Mouse (Mus musculus): ENCODE data around the gene Nbea.
A peak's percentile ranks its signal among the peaks of the same experiment; 100 is the strongest.
"Not testable (repeated sequence)": the region's sequence is repeated elsewhere in the genome, so short reads cannot be mapped to it uniquely, and the experiment has no call there.

The Nbea gene

DNA sequence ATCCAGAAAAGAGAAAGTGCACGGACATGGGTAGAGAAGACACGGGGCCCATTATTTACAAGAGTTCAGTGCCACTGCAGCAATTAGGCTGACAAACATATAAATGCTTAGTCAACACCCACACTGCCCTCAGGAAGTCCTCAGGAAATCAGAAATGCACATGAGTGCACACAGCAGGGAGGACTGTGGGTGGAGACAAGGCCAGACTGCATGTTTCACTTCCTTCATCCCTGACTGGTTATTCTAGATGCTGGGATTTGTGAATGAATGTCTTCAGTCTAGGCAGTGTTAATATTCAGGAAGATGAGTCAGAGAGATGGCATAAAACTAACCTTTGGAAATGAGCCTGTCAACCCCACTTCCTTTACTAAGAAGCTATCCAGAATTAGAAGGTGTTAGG lies 531.2 kb downstream of the Nbea start:
- DNase-seq, result peak; percentile 3

DNA sequence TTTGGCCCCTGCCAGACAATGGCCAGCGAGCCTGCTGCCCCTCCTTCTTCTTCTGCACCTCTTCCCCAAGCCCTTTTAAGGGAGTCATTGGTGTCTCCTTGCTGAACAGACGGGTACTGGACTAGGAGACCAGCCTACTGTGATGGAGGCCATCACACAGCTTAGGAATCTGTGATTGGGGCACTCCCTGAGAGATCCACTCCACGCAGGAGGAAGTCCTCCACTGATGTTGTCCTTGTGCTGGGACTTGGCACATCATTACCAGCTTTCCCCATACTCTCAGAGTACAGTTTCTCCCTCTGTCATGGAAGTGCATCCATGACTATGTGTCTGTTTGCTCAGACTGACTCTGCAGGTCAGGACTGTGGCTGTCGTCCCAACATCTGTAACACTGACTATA lies 531.6 kb downstream of the Nbea start:
- DNase-seq, result no peak

- no peak for DNase-seq
Observed at GRCm38 (mm10) chr3:55649541-55649940, 534.0 kb downstream of the Nbea start.

- no peak for DNase-seq
Observed at GRCm38 (mm10) chr3:55648299-55648698, 535.2 kb downstream of the Nbea start.

DNA sequence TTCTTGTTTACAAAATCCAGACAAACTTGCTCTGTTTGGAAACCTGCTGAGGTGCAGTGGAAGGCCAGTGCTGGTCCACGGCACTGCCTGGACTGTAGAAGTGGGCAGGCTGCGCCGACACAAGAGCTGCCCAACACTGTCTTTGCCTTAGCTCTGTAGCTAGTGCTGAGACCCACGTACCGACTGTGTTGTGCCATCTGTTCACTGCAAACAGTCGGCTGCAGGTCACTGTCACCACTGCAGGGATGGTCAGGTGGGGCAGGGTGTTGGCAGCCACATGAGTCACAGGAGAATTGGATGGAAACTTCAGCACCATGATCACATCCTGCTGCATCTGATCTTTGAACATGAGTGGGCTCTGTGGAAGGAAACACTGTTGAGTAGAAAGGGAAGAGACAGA lies 536.3 kb downstream of the Nbea start:
- no peak for DNase-seq

- DNase-seq, result no peak
Observed at GRCm38 (mm10) chr3:55646437-55646836, 537.1 kb downstream of the Nbea start.

- no peak for DNase-seq
Observed at GRCm38 (mm10) chr3:55644035-55644618, 539.4 kb downstream of the Nbea start.

- DNase-seq, result no peak
Observed at GRCm38 (mm10) chr3:55637660-55638059, 545.8 kb downstream of the Nbea start.

- no peak for DNase-seq
Observed at GRCm38 (mm10) chr3:55635542-55636172, 547.8 kb downstream of the Nbea start.

DNA sequence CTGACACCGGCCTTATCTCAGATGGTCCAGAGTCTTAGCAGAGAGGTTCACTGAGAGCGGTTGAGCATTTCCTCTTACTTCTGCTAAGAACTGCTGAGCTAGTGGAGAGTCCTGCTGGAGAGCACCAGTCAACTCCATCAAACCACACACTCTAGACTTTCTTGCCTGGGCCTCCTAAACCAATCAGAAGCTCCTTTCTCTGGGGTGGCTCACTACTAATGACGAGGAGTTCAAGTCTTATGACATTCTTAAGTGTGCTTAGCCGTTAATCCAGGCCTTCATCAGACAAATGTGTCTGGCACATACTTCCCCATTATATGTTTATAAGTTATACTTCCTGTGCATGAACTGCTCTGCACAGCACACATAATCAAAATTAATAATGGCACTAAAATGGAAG lies 556.4 kb downstream of the Nbea start:
- DNase-seq, result no peak

GRCm38 (mm10) chr3:55621958-55622357 lies 561.5 kb downstream of the Nbea start:
- not testable (repeated sequence) for DNase-seq

DNA sequence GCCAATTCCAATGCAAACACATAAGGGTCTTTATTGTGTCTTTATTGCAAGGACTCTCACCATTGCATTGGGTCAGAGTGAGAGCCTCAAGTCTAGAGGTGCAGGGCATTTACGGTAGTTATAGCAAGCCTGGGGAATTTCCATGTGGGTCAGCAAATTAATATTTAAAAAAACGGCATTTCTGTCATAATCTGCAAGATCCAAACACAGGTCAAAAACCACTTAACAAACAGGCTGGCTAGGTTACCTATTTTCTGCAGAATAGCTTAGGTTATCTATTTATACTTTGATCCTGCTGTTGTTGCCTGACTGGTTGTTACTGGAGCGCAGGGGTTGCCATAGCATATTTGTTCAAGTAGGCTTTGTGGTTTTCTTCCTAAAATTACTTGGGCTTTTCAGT lies 565.1 kb downstream of the Nbea start:
- no peak for DNase-seq

- no peak for DNase-seq
Observed at GRCm38 (mm10) chr3:55612459-55613115, 570.9 kb downstream of the Nbea start.

DNA sequence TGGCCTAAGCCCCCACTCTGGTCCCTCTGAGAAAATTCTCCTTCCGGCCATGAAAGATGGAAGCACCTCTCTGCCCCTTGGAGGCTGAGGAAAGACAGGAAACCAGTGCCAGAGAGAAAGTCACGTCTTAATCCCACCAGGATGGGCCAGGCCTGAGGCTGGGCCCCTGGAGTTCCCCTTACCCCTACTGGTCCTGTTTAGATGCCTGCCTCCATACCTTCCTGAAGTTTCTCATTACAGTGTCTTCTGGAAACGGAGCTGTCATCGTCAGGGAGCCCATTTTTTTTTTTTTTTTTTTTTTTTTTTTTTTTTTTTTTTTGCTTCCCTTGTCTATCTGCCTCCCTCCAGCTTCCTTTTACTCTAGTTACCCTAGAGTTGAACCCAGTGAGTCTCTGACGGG lies 571.5 kb downstream of the Nbea start:
- DNase-seq, result no peak

GRCm38 (mm10) chr3:55610191-55610590 lies 573.3 kb downstream of the Nbea start:
- no peak for DNase-seq

DNA sequence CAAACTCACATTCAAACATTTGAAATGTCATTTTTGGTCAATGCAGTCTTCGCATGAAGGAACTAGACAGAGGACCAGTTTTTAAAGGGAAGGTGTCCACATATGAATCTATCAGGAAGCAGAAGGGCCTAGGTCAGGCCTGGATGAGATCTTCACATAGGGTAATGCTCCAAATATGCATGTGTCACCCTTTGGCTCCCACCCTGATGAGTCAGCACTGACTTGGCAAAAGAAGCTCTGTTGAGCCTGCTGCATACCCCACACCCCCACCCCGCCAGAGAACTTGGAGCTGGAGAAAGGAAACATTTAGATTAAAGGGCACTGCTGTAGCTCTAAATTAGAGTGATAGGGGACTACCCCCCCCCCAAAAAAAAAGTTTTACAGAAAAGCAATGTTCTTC lies 583.2 kb downstream of the Nbea start:
- DNase-seq, result peak; percentile 56

- peak; percentile 3 for DNase-seq
Observed at GRCm38 (mm10) chr3:55599366-55600085, 584.0 kb downstream of the Nbea start.

DNA sequence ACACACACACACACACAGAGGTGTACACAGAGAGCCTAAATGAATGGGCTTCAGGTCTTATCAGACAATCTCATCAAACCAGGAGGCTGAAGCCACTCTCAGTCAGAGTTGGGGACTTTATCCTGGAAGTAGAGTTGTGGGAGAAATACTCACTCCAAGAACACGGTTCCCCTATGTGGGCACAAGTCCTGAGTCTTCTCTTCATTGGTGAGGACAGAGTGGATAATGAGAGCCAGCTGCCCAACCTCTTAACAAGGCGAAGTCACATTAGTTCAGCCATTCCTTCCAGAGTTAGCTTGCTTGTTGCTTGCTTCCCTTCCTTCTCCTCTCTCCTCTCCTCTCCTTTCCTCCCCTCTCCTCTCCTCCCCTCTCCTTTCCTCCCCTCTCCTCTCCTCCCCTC lies 584.8 kb downstream of the Nbea start:
- DNase-seq, result no peak

DNA sequence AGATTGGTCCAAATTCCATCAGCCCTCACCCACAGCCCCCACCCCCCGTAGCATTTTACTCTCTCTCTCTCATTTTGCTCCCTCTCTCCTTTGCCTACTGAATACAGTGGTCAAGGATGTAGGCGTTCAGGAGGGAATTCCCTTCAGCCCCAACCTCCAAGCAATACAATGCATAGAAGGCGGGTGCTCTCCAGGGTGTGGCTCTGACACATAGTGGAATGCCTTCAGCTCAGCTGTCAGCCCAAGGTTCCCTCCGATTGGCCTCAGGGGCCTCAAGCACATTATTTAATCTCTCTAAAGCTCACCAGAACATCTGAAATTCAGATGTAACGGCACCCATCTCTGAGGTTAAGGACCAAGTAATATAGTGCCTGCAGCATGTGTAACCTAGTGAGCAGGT lies 590.2 kb downstream of the Nbea start:
- DNase-seq, result no peak

- DNase-seq, result no peak
Observed at GRCm38 (mm10) chr3:55590727-55591126, 592.8 kb downstream of the Nbea start.

GRCm38 (mm10) chr3:55590291-55590690 lies 593.2 kb downstream of the Nbea start:
- no peak for DNase-seq

DNA sequence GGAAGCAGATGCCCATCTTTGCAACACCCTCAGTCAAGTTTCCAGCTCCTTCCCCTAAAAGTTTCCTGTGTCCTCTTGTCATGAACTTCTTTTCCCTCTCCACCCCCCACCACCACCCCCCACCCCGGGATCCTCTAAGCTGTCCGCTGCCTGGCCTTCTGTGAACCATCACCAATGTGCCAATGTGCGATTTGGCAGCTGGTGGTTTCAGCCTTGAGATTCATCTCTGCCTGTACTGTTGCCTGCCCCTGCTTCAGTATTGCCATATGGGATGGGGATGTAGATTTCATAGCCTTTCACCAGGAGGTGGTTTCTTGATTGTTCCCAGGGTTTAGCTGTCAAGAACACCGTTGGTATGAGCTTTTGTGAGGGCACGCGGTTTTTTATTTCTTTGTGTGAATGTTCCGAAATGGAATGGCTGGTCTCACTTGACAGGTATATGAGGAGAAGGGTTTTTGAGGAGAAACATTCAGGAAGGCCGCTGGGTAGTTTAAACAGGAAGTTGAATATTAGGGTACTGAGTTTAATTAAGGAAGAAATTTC lies 594.0 kb downstream of the Nbea start:
- DNase-seq, result no peak

Measured in lung, postnatal 36 days (tissue).